Mouse (Mus musculus) spleen, postnatal 10 days (tissue): ENCODE results near the gene Psg22.
"Not testable (repeated sequence)": the region's sequence is repeated elsewhere in the genome, so short reads cannot be mapped to it uniquely, and the experiment has no call there.

ENCODE experiments used
- DNase-seq, 2 experiments: peaks; one replicate each; pipeline ENCODE4 v3.0.0; 2021 to 2022; ENCODE audit warnings: low spot score in 2 of 2

The Psg22 gene

DNA sequence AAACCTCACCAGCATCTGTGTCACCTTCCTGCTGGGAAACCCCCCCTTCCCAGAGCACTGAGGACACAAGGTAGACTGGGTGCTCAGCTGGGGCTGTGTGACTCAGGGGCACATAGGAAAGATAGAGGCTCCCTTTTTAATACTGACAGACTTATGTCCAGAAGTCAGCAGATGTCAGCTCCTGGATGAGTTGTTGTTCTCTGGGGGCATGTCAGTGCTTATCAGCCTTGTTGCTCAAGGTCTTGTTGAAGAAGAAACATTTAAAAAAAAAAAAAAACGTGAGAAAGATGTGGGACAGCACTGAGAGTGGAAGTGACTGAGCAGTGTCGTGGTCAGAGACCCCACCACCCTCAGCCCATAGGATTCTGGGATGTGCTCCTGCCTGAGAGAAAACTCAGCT is at the start of gene Psg22:
Psg22 (plus strand) TSS at position 301 of the 400 bp plus-strand sequence.
- no peak for DNase-seq

DNA sequence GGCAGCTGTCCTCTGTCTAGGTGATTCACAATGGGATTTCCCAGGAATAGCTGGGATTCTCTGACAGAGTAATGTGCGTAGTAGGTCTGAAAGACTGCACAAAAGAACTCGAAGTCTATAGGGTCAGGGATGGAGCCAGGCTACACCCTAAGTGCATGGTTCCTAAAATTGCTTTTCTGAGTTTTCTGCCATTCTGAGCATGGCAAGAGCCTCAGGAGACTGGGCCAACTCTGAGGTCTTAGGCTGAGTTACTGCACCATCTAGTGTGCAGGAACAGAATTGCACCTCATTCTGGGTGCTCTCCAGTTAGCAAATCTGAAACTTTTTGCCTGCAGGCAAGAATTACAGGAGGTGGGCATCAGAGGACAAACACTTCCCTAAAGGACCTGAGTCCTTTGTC is 38.1 kb upstream of the Psg22 start:
- DNase-seq, result peak in 1 of 2 experiments; percentile 13

DNA sequence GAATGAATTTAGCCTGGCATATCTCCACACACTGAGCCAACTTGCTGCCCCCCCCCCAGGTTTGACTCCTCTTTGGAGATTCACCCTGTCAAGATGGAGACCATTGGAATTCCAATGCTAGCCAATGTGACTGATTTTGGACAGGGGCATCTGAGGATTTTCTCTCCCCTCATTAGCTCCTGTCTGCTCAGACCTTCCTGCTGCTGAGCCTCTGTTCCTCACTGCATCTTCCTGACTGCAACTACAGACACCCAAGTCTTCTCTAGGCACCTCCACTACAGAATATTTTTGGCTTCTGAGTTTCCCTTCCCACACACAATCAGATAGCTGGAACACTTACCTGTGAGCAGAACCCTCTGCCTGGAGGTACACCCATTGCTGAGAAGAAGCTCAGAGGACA is 32.3 kb upstream of the Psg22 start:
- no peak for DNase-seq

DNA sequence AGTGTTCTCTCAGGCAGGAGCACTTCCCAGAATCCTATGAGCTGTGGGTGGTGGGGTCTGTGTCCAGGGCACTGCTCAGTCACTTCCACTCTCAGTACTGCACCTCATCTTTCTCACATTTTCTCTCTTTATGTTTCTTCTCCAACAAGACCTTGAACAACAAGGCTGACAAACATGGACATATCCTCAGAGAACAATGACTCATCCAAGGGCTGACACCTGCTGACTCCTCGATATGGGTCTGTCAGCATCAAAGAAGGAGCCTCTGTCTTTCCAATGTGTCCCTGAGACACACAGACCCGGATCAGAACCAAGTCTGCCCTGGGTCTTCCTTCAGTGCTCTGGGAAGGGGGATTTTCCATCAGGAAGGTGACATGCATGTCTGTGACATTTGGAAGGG is 31.8 kb upstream of the Psg22 start, which contains the start of gene Psg20:
Psg20 (minus strand) TSS at position 101 of the 400 bp plus-strand sequence.
- DNase-seq, result no peak

DNA sequence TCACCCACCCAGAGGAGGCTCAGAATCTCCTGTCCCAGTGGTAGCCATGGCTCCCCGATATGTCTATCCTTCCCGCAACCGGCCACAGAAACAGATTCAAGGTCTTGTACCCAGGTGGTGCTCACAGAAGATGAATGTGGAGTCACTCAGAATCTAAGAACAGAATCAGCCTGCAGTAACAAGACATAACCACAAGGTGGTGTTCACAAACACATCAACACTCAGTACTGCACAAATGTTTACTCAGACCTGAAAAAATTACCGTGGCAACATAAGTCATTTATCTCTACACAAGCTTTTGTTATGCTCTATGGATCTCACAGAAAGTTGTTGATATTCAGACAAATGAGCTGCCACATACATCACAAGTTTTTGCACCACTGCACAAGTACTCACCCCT is 7.6 kb upstream of the Psg22 start:
- not testable (repeated sequence) for DNase-seq

DNA sequence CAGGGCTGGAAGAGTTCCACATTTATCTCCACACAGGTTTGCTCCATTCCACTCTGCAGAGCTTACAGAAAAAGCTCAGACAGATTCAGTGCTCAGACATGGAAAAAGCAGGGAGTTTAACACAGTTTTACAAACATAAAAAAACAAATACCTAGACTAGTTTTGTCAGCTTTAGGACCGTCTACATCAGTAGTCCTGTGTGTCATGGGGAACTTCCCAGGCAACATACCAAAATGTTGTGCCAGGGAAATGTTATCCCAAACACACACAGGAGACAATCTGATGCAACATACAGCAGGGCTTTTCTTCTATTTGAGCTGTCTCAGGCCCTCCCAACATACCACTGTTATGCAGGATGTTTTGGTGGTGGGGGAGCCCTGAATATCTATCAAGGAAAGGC is 7.0 kb upstream of the Psg22 start:
- DNase-seq, result no peak

DNA sequence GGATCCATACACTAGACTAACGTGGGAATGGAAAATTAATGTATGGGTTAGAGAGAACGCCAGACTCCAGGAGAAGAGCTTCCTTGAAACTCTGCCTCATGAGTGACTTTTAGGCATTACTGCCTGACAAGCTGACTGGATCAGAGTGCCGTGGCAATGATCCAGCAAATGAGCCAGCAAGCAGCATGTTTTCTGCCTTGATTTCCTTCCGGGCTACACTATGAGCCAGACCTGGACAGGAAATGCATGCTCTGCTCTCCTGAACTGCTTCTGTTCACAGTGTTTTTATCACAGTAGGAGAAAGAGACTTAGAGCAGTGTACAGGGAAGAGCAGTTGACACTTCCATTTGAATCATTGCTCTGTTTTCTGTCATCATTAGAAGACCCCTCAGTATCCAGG is 2.3 kb upstream of the Psg22 start:
- no peak for DNase-seq

DNA sequence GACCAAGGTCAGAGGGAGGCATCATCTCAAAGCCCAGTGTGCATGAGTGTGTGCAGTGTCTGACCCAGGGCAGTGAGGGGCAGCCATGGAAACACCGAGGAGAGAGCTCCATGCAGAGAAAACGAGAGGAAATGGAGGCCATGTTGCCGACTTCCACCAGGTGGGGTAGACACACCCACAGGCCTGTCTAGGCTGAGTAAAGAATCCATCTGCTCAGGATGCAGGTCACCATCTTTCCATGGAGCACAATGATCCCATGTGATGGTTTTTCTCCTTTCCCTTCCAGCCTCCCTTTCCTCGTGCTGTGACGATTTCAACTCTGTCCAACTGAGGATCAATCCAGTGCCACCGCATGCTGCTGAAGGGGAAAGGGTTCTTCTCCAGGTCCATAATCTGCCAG is 6.1 kb downstream of the Psg22 start:
- no peak for DNase-seq

DNA sequence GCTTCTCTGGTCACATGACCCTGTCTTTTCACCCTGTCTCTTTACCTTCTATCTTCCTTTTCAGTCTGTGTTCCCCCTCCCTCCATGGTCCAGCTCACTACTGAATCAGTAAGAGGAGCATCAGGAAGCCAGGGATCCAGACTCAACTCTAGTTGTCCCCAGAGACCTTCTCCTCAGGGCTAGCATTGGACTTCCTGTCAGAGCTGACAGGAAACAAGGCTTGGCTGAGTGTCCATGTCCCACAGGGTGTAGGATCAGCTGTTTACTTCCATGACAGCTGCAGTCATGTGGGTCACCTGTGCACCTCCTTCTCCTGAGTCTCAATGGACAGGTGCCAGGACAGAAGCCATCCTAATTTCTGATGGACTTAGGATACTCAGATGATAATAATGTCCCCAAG is 8.0 kb downstream of the Psg22 start:
- DNase-seq, result not testable (repeated sequence)

DNA sequence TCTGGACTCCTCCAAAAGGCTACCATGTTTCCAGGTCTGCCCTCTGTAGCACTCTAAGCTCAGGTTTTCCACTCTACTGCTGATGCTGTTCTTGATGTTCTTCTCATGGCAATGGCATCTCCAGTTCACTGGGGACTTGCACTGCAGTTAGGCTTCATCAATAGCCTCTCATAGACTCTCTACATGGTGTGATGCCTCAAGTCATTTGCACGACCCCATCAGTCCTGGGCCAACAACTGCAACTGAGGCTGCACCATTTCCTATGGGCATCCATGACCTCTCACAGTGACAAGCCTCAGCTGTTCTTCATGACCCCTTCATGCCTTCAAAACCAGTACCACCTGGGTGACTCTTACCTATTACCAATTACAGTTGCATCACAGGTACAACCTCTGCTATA is 10.5 kb downstream of the Psg22 start:
- DNase-seq, result no peak

DNA sequence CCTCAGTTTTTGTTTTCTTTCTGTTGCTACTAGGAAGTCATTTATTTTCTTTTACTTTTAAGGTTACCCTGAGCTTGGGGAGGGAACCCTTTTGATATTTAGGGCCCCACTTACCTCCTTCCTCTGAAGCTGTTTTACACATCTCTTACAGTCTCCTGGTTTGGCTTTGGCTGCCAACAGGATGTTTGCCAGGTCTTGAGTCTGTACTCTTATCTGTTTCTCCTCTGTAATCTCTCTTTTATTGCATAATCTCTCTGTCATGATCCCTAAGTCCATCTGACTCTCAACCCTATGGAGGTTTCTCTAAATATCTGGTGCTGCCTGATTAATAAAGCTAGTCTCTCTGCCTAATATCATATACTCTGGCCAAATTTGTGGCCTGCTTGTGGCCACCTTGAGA is 15.2 kb downstream of the Psg22 start:
- DNase-seq, result no peak

DNA sequence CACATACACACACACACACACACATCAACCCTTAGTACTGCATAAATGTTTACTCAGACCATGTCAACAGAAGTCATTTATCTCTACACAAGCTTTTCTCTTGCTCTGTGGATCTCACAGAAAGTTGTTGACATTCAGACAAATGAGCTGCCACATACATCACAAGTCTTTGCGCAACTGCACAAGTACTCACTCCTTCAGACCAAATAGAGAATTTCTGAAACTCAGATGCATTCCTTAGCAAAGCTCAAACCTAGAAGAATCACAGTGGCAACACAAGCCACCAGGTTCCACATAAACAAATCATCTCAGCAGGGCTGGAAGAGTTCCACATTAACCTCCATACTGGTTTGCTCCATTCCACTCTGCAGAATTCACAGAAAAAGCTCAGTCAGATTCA is 16.6 kb downstream of the Psg22 start:
- DNase-seq, result no peak

DNA sequence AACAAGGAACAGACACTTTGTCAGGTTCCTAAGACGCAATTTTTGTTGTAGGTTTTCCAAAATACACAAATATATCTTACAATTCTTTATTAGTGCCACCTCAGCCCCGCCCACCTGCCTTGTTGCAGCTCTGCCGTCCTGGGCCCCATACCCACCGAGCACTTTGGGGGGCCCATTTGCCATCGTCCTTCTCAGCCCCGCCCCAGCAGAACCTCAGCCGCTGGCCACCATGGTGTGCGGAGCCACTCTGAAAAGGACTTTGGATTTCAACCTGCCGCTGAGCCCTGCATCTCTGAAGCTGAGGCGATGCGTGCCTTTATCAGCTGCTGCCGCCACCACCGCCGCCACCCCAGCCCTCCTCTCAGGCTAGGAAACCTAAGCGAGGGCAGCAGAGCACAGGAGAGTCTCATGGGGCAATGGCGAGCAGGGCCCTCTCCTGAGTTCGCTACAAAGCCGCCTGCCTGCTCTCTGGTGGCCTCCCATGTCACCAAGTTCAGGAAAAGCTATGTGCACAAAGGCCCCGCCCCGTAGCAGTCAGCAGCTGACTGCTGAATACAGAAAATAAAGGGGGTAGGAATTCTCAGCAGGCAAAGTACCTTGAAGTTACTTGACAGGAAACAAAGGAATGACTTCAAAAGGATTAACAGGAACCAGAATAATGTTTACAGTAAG is 28.4 kb downstream of the Psg22 start:
- DNase-seq, result no peak

DNA sequence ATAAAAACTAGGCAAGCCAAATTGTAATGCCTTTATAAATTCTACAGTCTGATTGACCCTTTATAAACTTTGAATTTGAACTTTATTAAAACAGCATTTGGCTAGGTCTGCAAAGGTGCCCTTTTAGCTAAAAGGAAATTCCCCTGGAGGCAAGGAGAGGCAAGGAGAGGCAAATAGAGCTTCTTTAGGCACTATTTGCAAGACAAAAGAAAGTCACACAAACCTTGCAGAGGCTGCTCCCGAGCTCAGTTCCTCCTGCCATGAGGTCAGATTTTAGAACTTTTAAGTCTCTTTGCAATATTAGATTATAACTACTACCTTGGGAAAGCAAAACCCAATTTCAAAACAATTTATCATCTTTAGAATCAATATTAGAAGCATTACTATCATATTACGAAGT is 29.5 kb downstream of the Psg22 start:
- not testable (repeated sequence) for DNase-seq

DNA sequence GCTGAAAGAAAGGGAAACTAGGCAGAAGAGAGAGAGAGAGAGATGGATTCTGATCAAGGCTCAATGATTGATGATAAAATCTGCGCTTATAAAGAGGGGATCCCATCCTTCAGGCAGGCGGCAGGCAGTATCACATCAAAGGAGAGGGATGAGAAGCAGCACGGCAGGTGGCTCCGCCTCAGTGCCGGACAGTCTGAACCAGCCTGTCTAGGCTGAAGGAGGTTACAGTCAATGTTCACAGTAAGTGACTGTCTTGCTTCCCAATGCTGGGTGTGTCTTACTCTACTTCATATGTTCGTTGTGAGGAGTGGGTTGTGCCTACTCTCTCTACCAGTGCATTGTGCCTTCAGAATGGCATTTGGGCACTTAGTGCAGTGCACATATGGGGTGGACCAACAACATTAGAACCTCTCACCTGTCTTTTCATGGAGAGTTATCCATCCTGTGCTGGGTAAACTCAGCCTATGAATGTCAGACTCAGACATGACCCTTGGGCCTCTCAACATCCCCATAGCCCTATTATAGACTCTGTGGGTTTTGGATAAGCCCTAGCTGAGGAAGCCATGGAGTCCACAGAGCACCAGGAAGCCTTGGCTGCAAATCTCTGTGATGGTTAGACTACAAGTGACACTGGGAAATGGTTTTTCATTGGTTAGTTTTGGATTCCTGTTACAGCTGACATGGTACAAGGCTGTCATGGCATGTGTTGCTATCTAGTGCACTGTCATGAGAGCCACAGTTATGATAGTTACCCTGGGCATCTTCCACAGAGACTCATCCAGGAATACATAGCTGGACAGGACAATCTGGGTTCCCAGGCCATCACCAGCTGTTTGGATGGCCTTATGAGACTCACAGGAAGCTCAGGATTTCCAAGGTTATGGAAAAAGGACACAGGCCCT is 31.4 kb downstream of the Psg22 start:
- DNase-seq, result no peak

DNA sequence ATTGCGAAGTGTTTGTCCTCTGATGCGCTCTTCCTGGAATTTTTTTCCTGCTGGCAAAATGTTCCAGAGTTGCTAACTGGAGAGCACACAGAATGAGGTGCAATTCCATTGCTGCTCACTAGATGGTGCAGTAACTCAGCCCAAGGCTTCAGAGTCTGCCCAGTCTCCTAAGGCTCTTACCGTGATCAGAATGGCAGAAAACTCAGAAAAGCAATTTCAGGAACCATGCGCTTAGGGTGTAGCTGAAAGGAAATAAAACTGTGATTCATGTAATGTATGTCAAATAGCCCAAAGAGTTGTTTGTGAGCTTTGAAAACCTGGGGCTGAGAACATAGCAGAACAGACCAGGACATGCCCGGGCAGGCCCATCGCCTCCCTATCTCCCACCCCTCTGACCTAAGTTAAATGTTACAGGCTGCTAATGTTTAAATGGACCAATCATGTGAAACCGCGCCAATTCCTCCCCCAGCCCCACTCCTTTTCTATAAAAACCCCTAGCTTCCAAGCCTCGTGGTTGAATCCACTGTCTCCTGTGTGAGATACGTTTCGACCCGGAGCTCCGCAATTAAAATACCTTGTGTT is 32.1 kb downstream of the Psg22 start:
- peak; percentile 4 to 29 for DNase-seq

DNA sequence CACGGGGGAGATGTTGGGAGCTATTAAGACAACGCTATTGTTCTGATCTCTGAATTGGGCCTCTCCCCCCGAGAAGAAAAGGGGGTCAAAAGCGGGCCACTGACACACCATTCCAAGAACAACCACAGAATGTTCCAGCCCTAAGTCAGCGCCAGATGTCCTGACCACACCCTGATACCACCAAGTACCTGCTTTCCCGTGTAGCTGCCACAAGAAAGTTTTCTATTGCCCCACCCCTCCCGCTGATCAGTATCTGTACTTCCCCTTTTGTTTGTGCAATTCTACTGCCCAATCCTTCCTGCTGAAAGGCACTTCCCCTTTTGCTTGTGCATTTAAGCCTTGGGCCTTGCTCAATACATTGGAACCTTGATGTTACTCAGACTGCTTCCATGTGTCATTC is 42.3 kb downstream of the Psg22 start:
- DNase-seq, result not testable (repeated sequence)

DNA sequence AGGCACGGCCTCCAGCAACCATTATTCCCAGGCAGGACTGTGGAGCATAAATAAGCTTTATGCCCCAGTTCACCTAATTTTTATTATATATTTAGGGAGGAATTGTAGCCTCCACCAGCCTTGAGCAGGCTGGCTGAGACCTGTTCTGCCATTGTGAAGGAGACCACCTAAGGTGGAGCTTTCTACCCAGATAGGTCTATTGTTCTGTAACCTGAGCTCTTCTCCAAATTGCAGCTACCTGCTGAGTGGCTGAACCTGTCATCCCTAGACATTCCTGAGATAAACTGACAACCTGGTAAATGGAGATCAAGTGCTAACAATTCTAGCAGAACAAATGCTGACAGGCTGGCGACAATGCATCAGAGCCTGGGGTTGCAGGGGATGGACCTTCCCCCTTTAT is 45.0 kb downstream of the Psg22 start:
- DNase-seq, result not testable (repeated sequence)
